Mouse (Mus musculus): ENCODE data around the gene Cdkn1a.
"Not testable (repeated sequence)": the region's sequence is repeated elsewhere in the genome, so short reads cannot be mapped to it uniquely, and the experiment has no call there.

Gene Cdkn1a

DNA sequence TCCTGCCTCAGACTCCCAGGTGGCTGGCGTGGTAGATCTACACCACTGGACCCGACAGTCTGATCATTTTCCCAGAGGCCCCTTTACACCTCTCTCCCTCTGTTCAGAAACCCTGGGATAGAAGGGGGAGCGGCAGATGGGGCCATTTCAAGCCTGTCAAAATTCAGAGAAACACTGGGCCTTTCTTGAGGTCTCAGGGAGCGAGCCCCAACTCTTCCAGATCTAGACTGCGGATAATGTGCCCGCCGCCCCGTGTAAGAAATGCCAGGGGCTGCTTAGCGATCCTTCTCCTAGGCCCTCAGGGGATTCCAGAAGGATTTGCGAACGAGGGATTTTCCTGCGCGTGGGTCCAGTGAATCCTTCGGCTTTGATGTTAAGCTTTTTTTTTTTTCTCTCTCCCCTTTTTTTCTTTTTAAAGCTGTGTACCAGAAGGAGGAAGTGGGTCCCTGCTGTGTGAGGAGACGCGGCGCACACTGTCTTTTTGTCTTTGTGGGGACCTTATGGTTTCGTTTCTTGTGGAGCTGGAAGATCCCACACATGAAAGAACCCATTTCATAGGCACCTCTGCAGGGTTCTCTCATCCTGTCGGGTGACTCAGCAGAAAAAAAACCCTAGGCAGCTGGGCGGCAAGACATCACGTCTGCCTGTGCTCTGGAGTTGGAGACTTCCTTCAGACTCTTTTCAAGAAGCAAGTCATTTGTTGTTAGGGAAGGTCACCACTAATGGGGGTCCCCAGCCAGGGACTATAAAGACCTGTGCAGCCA is 9.0 kb upstream of the Cdkn1a start:
- peak; percentile 36 to 42 for DNase-seq (ENCODE audit: low spot score in 2 of 2)

DNA sequence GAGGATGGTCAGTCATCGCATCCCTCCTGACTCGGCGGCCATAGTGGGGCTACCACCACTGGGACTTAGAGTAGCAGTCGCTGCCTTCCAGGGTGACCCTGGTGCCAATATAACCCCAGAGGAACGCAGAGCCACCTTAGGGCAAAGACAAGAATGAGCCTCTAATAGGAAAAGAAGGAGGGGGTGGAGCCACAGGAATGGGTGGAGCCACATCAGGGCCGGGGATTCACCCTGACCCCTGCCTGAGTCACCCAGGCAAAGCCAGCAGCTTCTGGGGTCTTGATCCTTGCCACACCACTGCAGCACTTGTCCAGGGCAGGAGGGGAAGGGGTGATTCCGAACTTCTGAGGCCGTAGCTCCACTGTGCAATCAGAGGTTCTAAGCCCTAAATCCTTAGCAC is 7.2 kb upstream of the Cdkn1a start:
- DNase-seq (ENCODE audit: low spot score in 2 of 2) = no peak

DNA sequence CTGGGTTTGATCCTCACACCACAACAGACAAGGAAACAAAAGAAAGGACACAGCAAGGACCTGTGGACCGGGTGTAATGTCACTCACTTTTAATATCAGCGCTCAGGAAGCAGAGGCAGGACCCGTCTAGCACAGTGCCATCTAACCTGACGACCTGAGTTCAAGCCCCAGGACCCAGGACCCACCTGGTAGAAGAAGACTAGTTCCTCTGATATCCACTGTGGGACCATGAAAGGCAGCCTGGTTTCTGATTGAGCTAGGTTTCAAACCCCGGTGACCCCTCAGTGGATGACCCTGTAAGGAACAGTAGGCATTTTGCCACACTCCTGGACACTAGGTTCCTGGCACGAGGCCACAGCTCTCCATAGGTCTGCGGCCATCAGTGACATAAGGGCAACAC is 6.1 kb upstream of the Cdkn1a start:
- DNase-seq (ENCODE audit: low spot score in 2 of 2) = no peak

DNA sequence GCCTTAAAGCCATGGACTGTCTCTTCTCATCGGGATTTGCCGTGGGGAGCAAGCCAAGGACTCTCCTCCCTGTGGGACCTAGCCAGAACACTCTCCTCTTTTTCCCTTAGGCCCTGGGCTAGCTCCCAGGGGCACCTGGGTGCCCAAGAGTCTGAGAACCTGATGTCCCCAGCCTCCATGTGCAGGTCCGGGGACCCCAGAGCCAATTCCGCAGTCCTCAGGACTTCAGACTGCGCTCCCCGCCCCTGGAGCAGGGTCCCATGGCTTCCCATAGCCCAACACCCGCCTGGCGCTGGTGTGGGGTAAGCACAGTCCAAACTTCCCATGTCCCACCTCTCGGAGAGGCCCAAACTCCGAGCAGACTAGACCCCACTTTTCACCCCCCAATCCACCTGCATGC is 5.5 kb upstream of the Cdkn1a start:
- no peak for DNase-seq (ENCODE audit: low spot score in 2 of 2)

DNA sequence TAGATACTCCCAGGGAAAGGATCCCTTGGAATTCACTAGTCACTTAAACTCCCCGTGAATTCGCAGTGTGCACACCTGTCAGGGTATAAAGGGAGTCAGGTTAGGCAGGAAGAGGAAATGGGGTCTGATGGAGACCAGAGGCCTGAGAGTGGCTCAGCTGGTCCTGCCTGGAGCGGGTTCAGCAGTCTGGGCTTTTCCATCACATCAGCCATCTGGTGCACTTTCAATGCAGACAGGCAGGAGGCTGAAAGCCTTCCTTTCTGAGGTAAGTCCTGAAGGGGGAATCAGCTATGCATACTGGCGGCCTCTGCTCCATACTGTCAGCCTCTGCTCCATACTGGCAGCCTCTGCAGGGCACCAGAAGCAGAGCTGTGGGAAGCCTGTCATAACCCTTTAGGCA is 3.9 kb upstream of the Cdkn1a start:
- DNase-seq (ENCODE audit: low spot score in 2 of 2) = no peak

DNA sequence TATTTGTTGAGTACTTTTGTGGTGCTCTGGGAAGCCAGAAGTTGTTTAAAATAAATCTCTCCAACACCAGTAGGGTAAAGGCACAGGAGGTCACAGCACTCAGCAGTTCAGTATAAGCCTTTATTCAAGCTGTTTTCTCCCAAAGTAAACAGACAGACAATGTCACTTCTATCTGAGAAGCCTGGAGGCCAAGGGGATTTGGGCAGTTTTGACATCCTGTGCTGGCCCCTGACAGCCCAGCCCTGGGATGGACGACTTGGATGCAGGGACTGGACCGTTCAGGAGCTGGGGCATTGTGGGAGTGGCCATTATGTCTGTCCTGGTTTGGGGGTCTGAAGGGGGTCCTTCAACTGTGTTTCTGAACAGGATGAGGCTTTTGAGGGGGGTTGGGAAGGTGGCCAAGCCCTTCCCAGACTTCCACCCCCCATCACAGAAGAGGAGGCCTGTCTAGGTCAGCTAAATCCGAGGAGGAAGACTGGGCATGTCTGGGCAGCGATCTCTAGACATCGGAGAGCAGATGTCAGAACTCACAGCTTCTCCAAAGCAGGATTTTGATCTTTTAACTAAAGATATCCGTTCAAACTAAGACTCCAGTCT is 670 bp downstream of the Cdkn1a start:
- DNase-seq (ENCODE audit: low spot score in 2 of 2) = no peak

DNA sequence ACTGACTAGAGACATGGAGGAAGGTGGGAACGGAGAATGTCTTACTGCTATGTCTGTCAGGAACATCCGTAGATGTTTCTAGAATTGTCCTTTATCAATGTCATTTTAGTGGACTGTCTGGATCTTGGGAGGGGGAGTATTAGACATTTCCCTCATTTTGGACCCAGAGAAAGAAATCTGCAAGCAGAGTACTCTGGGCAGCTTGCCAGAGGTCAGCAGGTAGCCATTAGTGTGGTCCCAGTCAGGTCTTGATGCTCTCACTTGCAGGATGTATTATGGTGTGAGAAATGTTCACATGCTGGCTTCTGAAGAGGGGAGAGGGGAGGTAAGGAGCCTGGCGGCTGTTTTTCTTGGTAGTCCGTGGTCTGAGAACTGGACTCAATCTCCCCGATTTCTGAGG is 1.7 kb downstream of the Cdkn1a start:
- no peak for DNase-seq (ENCODE audit: low spot score in 2 of 2)

DNA sequence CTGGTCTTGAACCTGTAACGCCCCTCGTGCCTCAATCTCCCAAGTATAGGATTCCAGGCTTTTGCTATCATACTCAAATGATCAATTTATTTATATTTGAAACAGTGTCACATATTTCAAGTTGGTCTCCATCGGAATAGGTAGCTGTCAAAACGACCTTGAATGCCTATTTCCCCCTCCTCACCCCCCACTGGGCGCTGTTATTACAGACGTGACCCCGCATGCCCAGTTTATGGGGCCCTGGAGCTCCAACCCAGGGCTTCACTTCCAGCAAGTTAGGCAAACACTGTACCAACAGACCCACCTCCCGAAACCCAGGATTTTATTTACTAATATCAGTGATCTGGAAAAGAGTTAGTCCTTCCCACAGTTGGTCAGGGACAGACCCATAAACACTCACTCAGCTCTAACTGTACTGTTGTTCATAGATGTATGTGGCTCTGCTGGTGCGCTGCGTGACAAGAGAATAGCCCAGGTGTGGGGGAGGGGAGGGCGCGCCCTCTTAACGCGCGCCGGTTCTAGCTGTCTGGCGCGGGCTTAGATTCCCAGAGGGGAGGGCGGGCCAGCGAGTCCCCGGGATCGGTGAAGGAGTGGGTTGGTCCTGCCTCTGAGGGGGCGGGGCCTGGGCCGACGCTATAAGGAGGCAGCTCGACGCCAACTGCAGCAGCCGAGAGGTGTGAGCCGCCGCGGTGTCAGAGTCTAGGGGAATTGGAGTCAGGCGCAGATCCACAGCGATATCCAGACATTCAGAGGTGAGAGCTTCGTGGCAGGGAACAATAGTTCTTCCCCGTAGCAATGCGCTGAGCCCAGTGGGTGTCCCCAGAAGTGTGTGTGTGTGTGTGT is 2.6 kb downstream of the Cdkn1a start:
- DNase-seq (ENCODE audit: low spot score in 2 of 2) = peak; percentile 66 to 71

DNA sequence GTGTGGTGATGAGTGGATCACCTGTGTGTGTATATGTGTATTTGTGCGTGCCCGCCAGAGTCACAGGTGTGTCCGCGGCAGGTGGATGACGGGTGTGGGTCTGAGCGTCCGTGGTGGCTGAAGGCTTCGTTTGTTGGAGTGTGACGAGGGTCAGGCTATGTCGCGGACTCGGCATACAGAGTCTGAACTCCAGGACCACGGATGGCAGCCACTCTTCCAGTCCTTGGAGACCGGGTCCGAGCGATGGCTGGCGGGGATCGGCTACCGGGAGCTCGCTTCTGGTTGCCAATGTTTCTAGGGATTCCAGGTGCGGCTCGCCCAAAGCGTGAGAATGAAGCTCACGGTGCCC is 3.2 kb downstream of the Cdkn1a start:
- peak in 1 of 2 experiments; percentile 17 for DNase-seq (ENCODE audit: low spot score in 2 of 2)

DNA sequence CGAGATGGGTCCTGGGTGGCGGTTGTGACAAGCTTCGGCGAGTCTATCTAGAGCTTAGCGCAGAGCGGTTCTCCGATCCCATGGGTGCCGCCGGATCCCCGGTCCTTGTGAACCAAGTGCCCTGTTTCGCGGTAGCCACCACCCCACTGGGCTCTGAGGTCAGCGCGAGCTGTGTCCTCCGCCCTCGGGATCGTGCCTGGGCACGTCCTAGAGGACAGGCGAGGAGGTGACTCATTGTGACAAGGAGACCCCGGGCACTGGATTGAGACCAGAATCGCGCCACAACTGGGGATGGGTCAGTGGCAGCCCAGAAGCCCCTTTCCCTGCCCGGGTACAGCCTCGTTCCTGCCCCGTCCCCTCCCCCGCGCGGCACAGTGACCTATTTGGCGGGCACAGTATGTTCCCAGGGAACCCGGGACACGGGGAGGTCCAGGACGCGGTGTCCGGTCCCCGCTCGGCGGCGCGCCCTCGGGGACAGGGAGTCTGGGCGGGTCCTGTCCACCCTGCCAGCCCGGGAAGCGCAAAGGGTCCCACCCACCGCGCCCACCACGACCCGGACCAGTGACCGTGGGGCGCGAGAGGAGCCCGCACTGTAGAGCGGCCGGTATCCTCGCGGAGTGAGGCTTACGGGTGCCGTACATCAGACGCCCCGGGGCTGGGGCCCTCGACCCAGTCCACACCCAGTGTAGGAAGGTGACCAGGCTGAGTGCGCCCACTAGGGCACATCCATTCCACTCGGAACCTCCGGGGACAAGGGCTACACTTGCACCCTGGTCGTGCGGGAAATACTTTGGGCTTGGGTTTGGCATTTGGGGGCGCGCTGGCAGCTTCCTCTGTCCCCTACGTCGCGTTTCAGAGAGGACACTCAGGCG is 3.8 kb downstream of the Cdkn1a start:
- peak; percentile 31 to 37 for DNase-seq (ENCODE audit: low spot score in 2 of 2)

DNA sequence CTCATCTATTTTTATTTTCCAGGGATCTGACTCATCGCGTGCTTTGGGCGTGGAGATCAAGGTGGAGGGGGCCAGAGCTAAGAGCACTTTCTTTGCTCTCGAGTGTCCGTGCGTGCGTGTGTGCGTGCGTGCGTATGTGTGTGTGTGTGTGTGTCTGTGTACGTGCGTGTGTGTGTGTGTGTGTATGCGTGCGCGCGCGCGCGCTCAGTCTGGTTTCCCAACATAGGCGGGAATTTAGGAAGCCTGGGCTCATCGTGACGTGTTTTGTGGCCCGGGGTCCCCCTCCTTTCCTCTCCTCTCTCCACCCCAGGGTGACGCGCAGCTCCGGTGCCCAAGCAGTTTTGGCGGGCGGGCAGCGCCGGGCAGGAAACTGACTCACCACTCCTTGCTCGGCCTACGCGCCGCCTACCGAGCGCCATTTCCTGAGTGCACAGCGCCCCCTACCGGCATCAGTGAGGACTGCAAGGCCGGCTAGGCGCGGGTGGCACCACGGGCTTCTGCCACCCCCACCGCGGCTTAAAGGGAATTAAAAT is 4.5 kb downstream of the Cdkn1a start:
- peak; percentile 97 for DNase-seq (ENCODE audit: low spot score in 2 of 2)

DNA sequence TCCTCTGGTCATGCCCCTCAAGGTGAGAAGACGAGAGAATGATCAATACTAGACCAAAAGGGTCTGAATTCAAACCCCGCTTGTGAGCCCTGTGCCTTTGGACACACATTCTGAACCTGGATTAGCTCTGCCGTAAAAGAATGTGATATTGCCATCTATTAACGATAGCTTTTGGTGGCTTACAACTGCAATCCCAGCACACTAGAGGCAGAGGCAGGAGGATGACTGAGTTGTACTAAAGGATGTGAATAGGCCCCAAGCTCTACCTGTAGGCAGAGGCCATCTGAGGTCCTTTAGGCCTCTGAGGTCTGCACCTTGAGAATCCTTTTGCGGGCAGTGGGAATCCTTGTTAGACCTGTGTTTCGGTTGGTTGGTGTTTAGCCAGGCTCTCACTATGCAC is 5.5 kb downstream of the Cdkn1a start:
- DNase-seq (ENCODE audit: low spot score in 2 of 2) = no peak

DNA sequence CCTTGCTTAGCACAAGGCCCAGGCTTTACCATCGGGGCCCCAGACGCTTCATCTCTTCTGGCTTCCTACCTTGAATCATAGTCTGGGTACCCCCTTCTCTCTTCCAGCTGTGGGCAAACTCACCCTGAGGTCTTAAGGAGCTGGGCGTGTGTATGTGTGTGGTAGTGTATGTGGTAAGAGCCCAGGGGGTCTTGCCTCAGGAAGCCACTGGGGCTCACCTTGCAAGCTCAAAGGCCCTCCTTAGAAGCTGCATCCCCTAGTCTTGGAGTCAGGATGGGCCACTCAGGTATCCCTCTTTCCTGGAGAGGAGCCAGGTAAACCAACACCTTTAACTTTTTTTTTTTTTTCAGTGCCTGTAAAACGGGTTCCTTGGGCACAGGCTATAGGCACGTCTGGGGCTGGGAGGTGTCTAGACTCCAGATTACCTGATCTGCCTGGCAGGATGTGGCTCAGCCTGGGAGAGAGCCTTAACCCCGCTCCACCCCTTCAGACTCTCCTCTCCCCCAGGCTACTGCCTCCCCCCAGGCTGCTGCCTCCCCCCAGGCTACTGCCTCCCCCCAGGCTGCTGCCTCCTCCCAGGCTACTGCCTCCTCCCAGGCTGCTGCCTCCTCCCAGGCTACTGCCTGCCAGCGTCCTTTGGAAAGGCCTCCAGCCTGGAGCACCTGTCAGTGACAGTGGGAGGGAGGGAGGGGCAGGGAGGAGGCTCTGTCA is 6.2 kb downstream of the Cdkn1a start:
- no peak for DNase-seq (ENCODE audit: low spot score in 2 of 2)

DNA sequence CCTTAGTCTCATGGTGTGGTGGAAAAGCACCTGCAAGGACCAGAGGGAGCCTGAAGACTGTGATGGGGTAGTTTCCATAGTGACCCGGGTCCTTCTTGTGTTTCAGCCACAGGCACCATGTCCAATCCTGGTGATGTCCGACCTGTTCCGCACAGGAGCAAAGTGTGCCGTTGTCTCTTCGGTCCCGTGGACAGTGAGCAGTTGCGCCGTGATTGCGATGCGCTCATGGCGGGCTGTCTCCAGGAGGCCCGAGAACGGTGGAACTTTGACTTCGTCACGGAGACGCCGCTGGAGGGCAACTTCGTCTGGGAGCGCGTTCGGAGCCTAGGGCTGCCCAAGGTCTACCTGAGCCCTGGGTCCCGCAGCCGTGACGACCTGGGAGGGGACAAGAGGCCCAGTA is 7.5 kb downstream of the Cdkn1a start:
- no peak for DNase-seq (ENCODE audit: low spot score in 2 of 2)

DNA sequence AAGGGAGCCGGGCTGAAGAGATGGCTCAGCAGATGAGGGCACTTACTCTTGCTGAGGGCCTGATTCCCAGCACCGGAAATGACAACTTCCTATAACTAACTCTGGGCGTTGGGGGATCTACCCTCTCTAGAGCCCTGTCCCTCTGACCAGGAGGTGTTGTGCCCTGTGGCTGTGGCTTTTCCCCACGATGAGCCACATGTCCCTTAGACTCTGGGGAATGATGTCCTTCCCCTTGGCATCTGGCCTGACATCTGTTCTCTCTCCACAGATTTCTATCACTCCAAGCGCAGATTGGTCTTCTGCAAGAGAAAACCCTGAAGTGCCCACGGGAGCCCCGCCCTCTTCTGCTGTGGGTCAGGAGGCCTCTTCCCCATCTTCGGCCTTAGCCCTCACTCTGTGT is 8.3 kb downstream of the Cdkn1a start:
- no peak for DNase-seq (ENCODE audit: low spot score in 2 of 2)

DNA sequence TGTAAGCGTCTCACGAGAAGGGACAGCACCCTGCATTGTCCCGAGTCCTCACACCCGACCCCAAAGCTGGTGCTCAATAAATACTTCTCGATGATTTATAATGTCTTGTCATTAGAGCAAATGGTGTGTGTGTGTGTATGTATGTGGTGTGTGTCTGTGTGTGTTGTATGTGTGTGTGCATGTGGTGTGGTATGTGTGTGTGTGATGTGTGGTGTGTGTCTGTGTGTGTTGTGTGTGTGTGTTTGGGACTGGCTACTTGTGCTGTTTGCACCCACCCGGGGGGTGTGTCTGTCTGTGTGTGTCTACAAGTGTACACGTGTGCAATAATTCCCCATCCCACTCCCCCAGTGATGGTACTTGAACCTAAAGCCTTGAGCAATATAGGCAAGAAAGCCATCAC is 9.9 kb downstream of the Cdkn1a start:
- DNase-seq (ENCODE audit: low spot score in 2 of 2) = no peak

DNA sequence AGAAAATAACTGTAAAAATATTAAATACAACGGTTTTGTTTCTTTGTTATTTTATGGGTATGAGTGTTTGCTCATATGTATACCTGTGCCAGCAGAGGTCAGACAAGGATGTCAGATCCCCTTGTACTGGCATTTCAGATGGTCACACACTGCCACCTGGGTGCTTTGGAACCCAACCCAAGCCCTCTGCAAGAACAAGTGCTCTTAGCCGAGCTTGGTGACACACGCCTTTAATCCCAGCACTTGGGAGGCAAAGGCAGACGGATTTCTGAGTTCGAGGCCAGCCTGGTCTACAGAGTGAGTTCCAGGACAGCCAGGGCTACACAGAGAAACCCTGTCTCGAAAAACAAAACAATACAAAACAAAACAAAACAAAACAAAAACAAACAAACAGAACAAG is 19.6 kb downstream of the Cdkn1a start:
- not testable (repeated sequence) for DNase-seq (ENCODE audit: low spot score in 2 of 2)

DNA sequence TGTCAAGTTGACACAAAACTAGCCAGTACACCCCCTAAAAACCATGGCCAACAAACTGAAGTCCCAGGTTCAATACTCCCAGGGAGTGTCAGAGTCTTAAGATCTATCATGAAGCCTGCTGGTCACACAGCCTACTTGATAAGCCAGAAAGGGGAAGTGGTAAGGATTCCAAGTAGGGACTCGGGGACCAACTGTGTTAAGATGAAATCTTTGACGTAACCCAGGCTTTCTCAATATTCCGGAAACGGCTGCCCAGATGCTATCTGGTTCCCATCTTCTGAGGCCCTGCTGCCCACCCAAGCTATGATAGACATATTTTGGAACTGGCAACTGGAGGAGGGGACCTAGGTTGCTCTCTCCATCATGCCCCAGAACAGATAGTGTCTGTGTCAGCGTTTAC is 20.6 kb downstream of the Cdkn1a start:
- DNase-seq (ENCODE audit: low spot score in 2 of 2) = no peak

DNA sequence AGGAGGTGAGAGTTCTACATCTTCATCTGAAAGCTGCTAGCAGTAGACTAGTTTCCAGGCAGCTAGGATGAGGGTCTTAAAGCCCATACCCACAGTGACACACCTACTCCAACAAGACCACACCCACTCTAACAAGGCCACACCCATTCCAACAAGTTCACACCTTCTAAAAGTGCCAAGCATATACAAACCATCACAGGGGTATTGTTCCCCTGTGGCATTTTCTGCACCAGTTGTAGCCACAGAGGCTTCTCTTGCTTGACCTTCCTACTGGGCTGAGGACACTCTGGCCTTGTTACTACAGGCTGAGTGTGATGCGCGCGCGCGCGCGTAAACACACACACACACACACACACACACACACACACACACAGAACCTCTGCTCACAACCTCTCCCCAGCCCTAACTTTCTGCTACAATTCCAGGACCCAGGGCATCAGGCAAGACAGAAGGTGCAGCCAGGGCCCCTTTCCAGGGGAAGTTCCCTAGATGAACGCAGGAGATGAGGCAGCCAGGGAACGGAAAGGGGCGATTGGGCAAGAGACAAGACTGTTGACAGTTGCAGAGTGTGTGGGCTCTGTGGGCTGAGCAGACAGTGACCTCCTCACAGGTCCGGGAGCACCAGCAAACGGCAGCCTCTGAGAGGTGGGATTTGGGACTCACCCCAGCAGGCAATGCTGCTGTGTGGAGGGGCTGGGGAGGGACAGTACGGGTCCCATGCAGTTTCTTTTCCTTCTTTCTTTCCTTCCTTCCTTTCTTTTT is 23.0 kb downstream of the Cdkn1a start, which contains the start of gene Rab44:
TSS of gene Rab44 (plus strand) at position 555 of the 762 bp plus-strand sequence.
- DNase-seq (ENCODE audit: low spot score in 2 of 2) = no peak

DNA sequence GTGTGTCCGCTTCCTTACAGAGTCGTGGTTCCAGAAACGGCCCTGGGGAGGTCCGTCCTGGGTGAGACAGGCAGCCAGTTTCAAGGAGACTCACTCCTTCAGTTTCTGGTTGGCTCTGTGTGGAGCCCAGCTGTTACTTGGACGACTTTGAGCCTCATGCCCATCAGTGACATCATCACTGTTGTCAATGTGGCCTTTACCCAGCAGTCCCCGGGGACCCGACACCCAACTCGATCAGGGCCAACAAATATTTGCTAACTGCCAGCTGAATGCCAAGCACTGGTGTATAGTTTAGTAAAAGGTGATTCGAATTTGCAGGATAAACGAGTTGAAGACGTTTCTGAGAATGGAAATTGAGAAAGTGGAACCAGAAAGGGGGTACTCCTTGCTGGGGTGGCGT is 25.2 kb downstream of the Cdkn1a start:
- no peak for DNase-seq (ENCODE audit: low spot score in 2 of 2)
